Mouse (Mus musculus): Measurements from ENCODE around the gene Gm17949. TPM values are rescaled to one million over a fixed set of nuclear protein-coding genes. Genes with fewer than 3 reads are reported as not detected.
A peak's percentile ranks its signal among the peaks of the same experiment; 100 is the strongest.

Gene Gm17949
- polyA plus RNA-seq, 1 experiment from 2014 or later: 0.22 TPM

GRCm38 (mm10) chr17:56973956-56974707 is 37.1 kb upstream of the Gm17949 start:
- Histone ChIP-seq H3K9ac (ENCODE audit: low read depth, low read length) (no peak overlapping the region), H3K4me2 (replicated peaks; ENCODE audit: low read depth) (no peak overlapping the region), H3K4me1 (replicated peaks; ENCODE audit: control insufficient read depth, insufficient read depth, low read length) (peaks cover 3% of the 10 kb centered on the region; the same call in 1 of the 2 replicates), H3K27me3 (replicated peaks; ENCODE audit: control insufficient read depth, insufficient read depth, low read length) (no peaks in the 10 kb centered on the region), H3K27ac (ENCODE audit: low read depth, low read length) (no peak overlapping the region), H3K36me3 (ENCODE audit: control insufficient read depth, insufficient read depth) (no peaks in the 10 kb centered on the region), H3K4me3 (ENCODE audit: low read depth, low read length) (no peak overlapping the region), H3K9me3 (ENCODE audit: control insufficient read depth) (no peaks in the 10 kb centered on the region)
- no peak for ATAC-seq
- WGBS: 65% methylated on average over 13 of the region's 14 CpGs
- no peak for TF ChIP-seq CTCF (IDR thresholded peaks at IDR 0.05; ENCODE audit: low read depth)

GRCm38 (mm10) chr17:56974708-56975240 is 36.5 kb upstream of the Gm17949 start:
- Histone ChIP-seq H3K4me2 (replicated peaks; ENCODE audit: low read depth) (no peak overlapping the region), H3K4me3 (ENCODE audit: low read depth, low read length) (no peak overlapping the region), H3K9me3 (ENCODE audit: control insufficient read depth) (no peaks in the 10 kb centered on the region), H3K4me1 (replicated peaks; ENCODE audit: control insufficient read depth, insufficient read depth, low read length) (peaks cover 3% of the 10 kb centered on the region; the same call in 1 of the 2 replicates), H3K36me3 (ENCODE audit: control insufficient read depth, insufficient read depth) (no peaks in the 10 kb centered on the region), H3K9ac (ENCODE audit: low read depth, low read length) (no peak overlapping the region), H3K27me3 (replicated peaks; ENCODE audit: control insufficient read depth, insufficient read depth, low read length) (no peaks in the 10 kb centered on the region), H3K27ac (ENCODE audit: low read depth, low read length) (no peak overlapping the region)
- 35% methylated on average over 5 of the region's 5 CpGs for WGBS
- ATAC-seq: no peak
- TF ChIP-seq CTCF (IDR thresholded peaks at IDR 0.05; ENCODE audit: low read depth): no peak

- Histone ChIP-seq H3K9me3 (ENCODE audit: control insufficient read depth) (no peaks in the 10 kb centered on the region), H3K36me3 (ENCODE audit: control insufficient read depth, insufficient read depth) (no peaks in the 10 kb centered on the region), H3K9ac (ENCODE audit: low read depth, low read length) (no peak overlapping the region), H3K4me2 (replicated peaks; ENCODE audit: low read depth) (no peak overlapping the region), H3K4me1 (replicated peaks; ENCODE audit: control insufficient read depth, insufficient read depth, low read length) (peaks cover 3% of the 10 kb centered on the region; the same call in 1 of the 2 replicates), H3K4me3 (ENCODE audit: low read depth, low read length) (no peak overlapping the region), H3K27ac (ENCODE audit: low read depth, low read length) (no peak overlapping the region), H3K27me3 (replicated peaks; ENCODE audit: control insufficient read depth, insufficient read depth, low read length) (no peaks in the 10 kb centered on the region)
- no peak for ATAC-seq
- WGBS: 64% methylated on average over 3 of the region's 3 CpGs
- no peak for TF ChIP-seq CTCF (IDR thresholded peaks at IDR 0.05; ENCODE audit: low read depth)
Measured at GRCm38 (mm10) chr17:56975391-56975790, 35.9 kb upstream of the Gm17949 start.

- Histone ChIP-seq H3K27me3 (replicated peaks; ENCODE audit: control insufficient read depth, insufficient read depth, low read length) (no peaks in the 10 kb centered on the region), H3K9me3 (ENCODE audit: control insufficient read depth) (no peaks in the 10 kb centered on the region), H3K27ac (ENCODE audit: low read depth, low read length) (no peak overlapping the region), H3K4me1 (replicated peaks; ENCODE audit: control insufficient read depth, insufficient read depth, low read length) (peaks cover 3% of the 10 kb centered on the region; the same call in 1 of the 2 replicates), H3K4me3 (ENCODE audit: low read depth, low read length) (no peak overlapping the region), H3K4me2 (replicated peaks; ENCODE audit: low read depth) (no peak overlapping the region), H3K36me3 (ENCODE audit: control insufficient read depth, insufficient read depth) (no peaks in the 10 kb centered on the region), H3K9ac (ENCODE audit: low read depth, low read length) (no peak overlapping the region)
- no peak for ATAC-seq
- no peak for TF ChIP-seq CTCF (IDR thresholded peaks at IDR 0.05; ENCODE audit: low read depth)
- 58% methylated on average over 8 of the region's 8 CpGs for WGBS
Measured at GRCm38 (mm10) chr17:56976531-56977390, 34.5 kb upstream of the Gm17949 start.

- H3K9ac ChIP-seq (ENCODE audit: low read depth, low read length): no peak overlapping the region; the same call in 1 of the 2 replicates
- WGBS: 18% methylated on average over 7 of the region's 8 CpGs
- peaks cover 3% of the 10 kb centered on the region; the same call in 1 of the 2 replicates for H3K4me1 ChIP-seq (replicated peaks; ENCODE audit: control insufficient read depth, insufficient read depth, low read length)
- no peak overlapping the region for H3K4me3 ChIP-seq (ENCODE audit: low read depth, low read length)
- ATAC-seq: peak; percentile 66
- H3K9me3 ChIP-seq (ENCODE audit: control insufficient read depth): no peaks in the 10 kb centered on the region
- peak overlapping the region; percentile 21; the same call in 1 of the 2 replicates for H3K4me2 ChIP-seq (replicated peaks; ENCODE audit: low read depth)
- no peaks in the 10 kb centered on the region for H3K27me3 ChIP-seq (replicated peaks; ENCODE audit: control insufficient read depth, insufficient read depth, low read length)
- no peak for TF ChIP-seq CTCF (IDR thresholded peaks at IDR 0.05; ENCODE audit: low read depth)
- no peaks in the 10 kb centered on the region for H3K36me3 ChIP-seq (ENCODE audit: control insufficient read depth, insufficient read depth)
- H3K27ac ChIP-seq (ENCODE audit: low read depth, low read length): peak overlapping the region; percentile 74
Measured at GRCm38 (mm10) chr17:56979524-56979923, 31.7 kb upstream of the Gm17949 start.

GRCm38 (mm10) chr17:56981049-56981448 is 30.2 kb upstream of the Gm17949 start:
- Histone ChIP-seq H3K4me1 (replicated peaks; ENCODE audit: control insufficient read depth, insufficient read depth, low read length) (peaks cover 3% of the 10 kb centered on the region; the same call in 1 of the 2 replicates), H3K9me3 (ENCODE audit: control insufficient read depth) (no peaks in the 10 kb centered on the region), H3K27ac (ENCODE audit: low read depth, low read length) (peak overlapping the region; percentile 54; the same call in 1 of the 2 replicates), H3K27me3 (replicated peaks; ENCODE audit: control insufficient read depth, insufficient read depth, low read length) (no peaks in the 10 kb centered on the region), H3K4me2 (replicated peaks; ENCODE audit: low read depth) (peak overlapping the region; percentile 43; the same call in 1 of the 2 replicates), H3K9ac (ENCODE audit: low read depth, low read length) (no peak overlapping the region), H3K4me3 (ENCODE audit: low read depth, low read length) (no peak overlapping the region), H3K36me3 (ENCODE audit: control insufficient read depth, insufficient read depth) (no peaks in the 10 kb centered on the region)
- TF ChIP-seq CTCF (IDR thresholded peaks at IDR 0.05; ENCODE audit: low read depth): no peak
- peak; percentile 82 for ATAC-seq
- WGBS: 34% methylated on average over 7 of the region's 7 CpGs
